23 mouse cellular contexts compared by ENCODE assay signal in the genomic region with DNA sequence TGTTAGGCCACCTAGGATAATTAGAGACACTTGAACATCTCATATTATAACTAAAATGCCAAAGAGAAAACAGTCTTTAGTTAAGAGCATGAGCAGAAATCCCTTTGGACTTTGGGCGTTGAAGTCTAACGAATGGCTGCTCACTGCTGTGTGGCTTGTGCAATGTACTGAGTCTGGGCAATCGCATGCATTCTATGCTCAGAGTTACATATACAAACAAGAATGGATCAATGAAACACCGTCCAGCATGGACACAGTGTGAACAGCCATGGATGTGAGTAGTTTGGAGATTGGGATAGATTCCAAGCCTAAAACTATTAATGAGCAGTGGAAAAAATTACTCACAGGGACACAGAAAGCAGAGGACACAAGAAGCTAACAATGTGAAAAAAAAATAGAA.
DNase-seq lines count a peak whose midpoint lies in the region; ATAC-seq and TF ChIP-seq lines count a peak whose summit lies in the region.
"Had no signal": no experiment of that assay in that cellular context is flagged by ENCODE, and none has a peak within 500 bp of the region (broad histone marks: within the 10 kb centered on the region; RNA-seq: fewer than 3 reads in every experiment).

No protein-coding gene starts in this region.

- no peak for TF ChIP-seq CTCF in liver, adult 2 months (IDR thresholded peaks at IDR 0.05; ENCODE audit: low read depth, low read length)
- no peak for TF ChIP-seq CTCF in lung, adult 2 months (IDR thresholded peaks at IDR 0.05; ENCODE audit: insufficient read depth, low read length)

- H3K4me1 ChIP-seq in liver, adult 2 months (ENCODE audit: control insufficient read depth, insufficient read depth, low read length), result peaks cover 3% of the 10 kb centered on the region; the same call in 1 of the 2 replicates
- H3K4me1 ChIP-seq in liver, embryonic 12.5 days, result no peaks in the 10 kb centered on the region
- peaks cover 4% of the 10 kb centered on the region for H3K4me1 ChIP-seq in lung, embryonic 16.5 days (replicated peaks; ENCODE audit: control insufficient read depth, insufficient read depth, low read length)
- no peaks in the 10 kb centered on the region for H3K4me1 ChIP-seq in lung, adult 2 months (ENCODE audit: control insufficient read depth, insufficient read depth, low read length)
- no peaks in the 10 kb centered on the region for H3K4me1 ChIP-seq in liver, embryonic 13.5 days (replicated peaks)
- no peaks in the 10 kb centered on the region for H3K4me1 ChIP-seq in liver, embryonic 16.5 days (ENCODE audit: control insufficient read depth, low read depth, low read length)
- H3K4me1 ChIP-seq: embryonic facial prominence, embryonic 12.5 days; embryonic facial prominence, embryonic 15.5 days had no signal

- WGBS in liver, adult 2 months, result 26% methylated on average over 4 of the region's 4 CpGs
- WGBS in liver, embryonic 12.5 days (ENCODE audit: insufficient replicate concordance), result 62% methylated on average over 4 of the region's 4 CpGs
- WGBS in lung, embryonic 16.5 days, result 58% methylated on average over 4 of the region's 4 CpGs
- 79% methylated on average over 4 of the region's 4 CpGs for WGBS in lung, adult 2 months
- 69% methylated on average over 4 of the region's 4 CpGs for WGBS in liver, embryonic 13.5 days (ENCODE audit: insufficient replicate concordance)
- 47% methylated on average over 4 of the region's 4 CpGs for WGBS in liver, embryonic 16.5 days (ENCODE audit: insufficient replicate concordance)

- no peaks in the 10 kb centered on the region for H3K9me3 ChIP-seq in liver, embryonic 12.5 days (replicated peaks)
- H3K9me3 ChIP-seq in lung, embryonic 16.5 days (ENCODE audit: control insufficient read depth, low read length), result no peaks in the 10 kb centered on the region
- no peaks in the 10 kb centered on the region for H3K9me3 ChIP-seq in liver, embryonic 13.5 days (replicated peaks)
- no peaks in the 10 kb centered on the region for H3K9me3 ChIP-seq in liver, embryonic 16.5 days (replicated peaks; ENCODE audit: control insufficient read depth, low read length)
- H3K9me3 ChIP-seq: embryonic facial prominence, embryonic 12.5 days; embryonic facial prominence, embryonic 15.5 days; heart, embryonic 13.5 days had no signal

- DNase-seq in liver, adult 2 months (ENCODE audit: extremely low read depth, low read depth, low spot score), result peak; percentile 33
- DNase-seq in lung, adult 2 months, result no peak
- DNase-seq in liver, embryonic 13.5 days, result no peak
- DNase-seq in cerebellum, postnatal 36 days, result no peak
- no peak for DNase-seq in adipocyte (ENCODE audit: low spot score)
- DNase-seq: adrenal gland, adult 8-10 months; adrenal gland, postnatal 25 days; cerebellum, adult 18-20 months; cerebellum, adult 9-10 months; cerebellum, postnatal 14 days; gastrocnemius, postnatal 25 days; heart, adult 18-20 months; heart, postnatal 14 days; heart, postnatal 4 days had no signal

- H3K27me3 ChIP-seq in liver, adult 2 months (ENCODE audit: control insufficient read depth, insufficient read depth, low read length), result no peaks in the 10 kb centered on the region
- no peaks in the 10 kb centered on the region for H3K27me3 ChIP-seq in liver, embryonic 12.5 days (replicated peaks)
- H3K27me3 ChIP-seq in lung, embryonic 16.5 days (ENCODE audit: control insufficient read depth, insufficient read depth, low read depth, low read length), result no peaks in the 10 kb centered on the region
- no peaks in the 10 kb centered on the region for H3K27me3 ChIP-seq in liver, embryonic 13.5 days
- H3K27me3 ChIP-seq in liver, embryonic 16.5 days (ENCODE audit: control insufficient read depth, insufficient read depth, low read depth, low read length), result no peaks in the 10 kb centered on the region
- H3K27me3 ChIP-seq: embryonic facial prominence, embryonic 12.5 days; embryonic facial prominence, embryonic 15.5 days; heart, embryonic 13.5 days had no signal

- H3K27ac ChIP-seq in liver, adult 2 months (replicated peaks; ENCODE audit: insufficient read depth, low read depth, low read length), result no peak overlapping the region
- no peak overlapping the region for H3K27ac ChIP-seq in liver, embryonic 12.5 days
- no peak overlapping the region for H3K27ac ChIP-seq in lung, embryonic 16.5 days (ENCODE audit: low read length)
- no peak overlapping the region for H3K27ac ChIP-seq in liver, embryonic 13.5 days
- H3K27ac ChIP-seq in liver, embryonic 16.5 days (ENCODE audit: low read length), result 0 out of 2 replicates have a peak overlapping the region, but pooled peaks have one; percentile 13
- H3K27ac ChIP-seq: embryonic facial prominence, embryonic 12.5 days; embryonic facial prominence, embryonic 15.5 days; heart, embryonic 13.5 days; hindbrain, embryonic 14.5 days; hindbrain, postnatal 0 days had no signal

- no peak overlapping the region for H3K4me2 ChIP-seq in liver, embryonic 12.5 days
- no peak overlapping the region for H3K4me2 ChIP-seq in lung, embryonic 16.5 days (ENCODE audit: low read depth, low read length)
- H3K4me2 ChIP-seq in liver, embryonic 13.5 days, result no peak overlapping the region
- H3K4me2 ChIP-seq in liver, embryonic 16.5 days (ENCODE audit: low read depth, low read length), result no peak overlapping the region
- H3K4me2 ChIP-seq: embryonic facial prominence, embryonic 12.5 days; embryonic facial prominence, embryonic 15.5 days; heart, embryonic 13.5 days; hindbrain, embryonic 14.5 days had no signal

- no peaks in the 10 kb centered on the region for H3K79me2 ChIP-seq in liver, adult 2 months (ENCODE audit: control insufficient read depth, insufficient read depth, low read length)

- no peak overlapping the region for H3K4me3 ChIP-seq in liver, adult 2 months (ENCODE audit: insufficient read depth, low read depth, low read length)
- H3K4me3 ChIP-seq in liver, embryonic 12.5 days, result no peak overlapping the region
- H3K4me3 ChIP-seq in lung, embryonic 16.5 days (ENCODE audit: low read length), result no peak overlapping the region
- no peak overlapping the region for H3K4me3 ChIP-seq in lung, adult 2 months (replicated peaks; ENCODE audit: extremely low read depth, low read depth, low read length)
- H3K4me3 ChIP-seq in liver, embryonic 13.5 days (replicated peaks), result no peak overlapping the region
- no peak overlapping the region for H3K4me3 ChIP-seq in liver, embryonic 16.5 days (ENCODE audit: low read depth, low read length)
- H3K4me3 ChIP-seq: embryonic facial prominence, embryonic 12.5 days; embryonic facial prominence, embryonic 15.5 days; heart, embryonic 13.5 days had no signal

- no peak for ATAC-seq in liver, embryonic 12.5 days
- peak; percentile 56; the same call in 1 of the 2 replicates for ATAC-seq in lung, embryonic 16.5 days (ENCODE audit: low read depth)
- ATAC-seq in liver, embryonic 13.5 days (ENCODE audit: low read depth), result peak; percentile 62; the same call in 1 of the 2 replicates
- ATAC-seq in liver, embryonic 16.5 days (ENCODE audit: low read depth), result peak; percentile 97
- ATAC-seq: forebrain, embryonic 14.5 days; hindbrain, postnatal 0 days had no signal

- no peak for TF ChIP-seq POLR2A in liver, adult 2 months (IDR thresholded peaks at IDR 0.05; ENCODE audit: extremely low read depth, insufficient read depth, low read length)
- TF ChIP-seq POLR2A in lung, adult 2 months (IDR thresholded peaks at IDR 0.05; ENCODE audit: borderline replicate concordance, extremely low read depth, low read depth, low read length), result no peak

- H3K36me3 ChIP-seq in liver, adult 2 months (ENCODE audit: control insufficient read depth, insufficient read depth, low read length), result no peaks in the 10 kb centered on the region
- no peaks in the 10 kb centered on the region for H3K36me3 ChIP-seq in liver, embryonic 12.5 days
- H3K36me3 ChIP-seq in lung, embryonic 16.5 days (ENCODE audit: control insufficient read depth, insufficient read depth, low read length), result no peaks in the 10 kb centered on the region
- no peaks in the 10 kb centered on the region for H3K36me3 ChIP-seq in liver, embryonic 13.5 days
- no peaks in the 10 kb centered on the region for H3K36me3 ChIP-seq in liver, embryonic 16.5 days (ENCODE audit: control insufficient read depth, insufficient read depth)
- H3K36me3 ChIP-seq: embryonic facial prominence, embryonic 12.5 days; embryonic facial prominence, embryonic 15.5 days; heart, embryonic 13.5 days had no signal

- H3K9ac ChIP-seq in liver, adult 2 months (ENCODE audit: low read depth, low read length), result no peak overlapping the region
- H3K9ac ChIP-seq in liver, embryonic 12.5 days, result no peak overlapping the region
- H3K9ac ChIP-seq in lung, embryonic 16.5 days (ENCODE audit: low read length), result no peak overlapping the region
- no peak overlapping the region for H3K9ac ChIP-seq in liver, embryonic 13.5 days
- no peak overlapping the region for H3K9ac ChIP-seq in liver, embryonic 16.5 days (ENCODE audit: low read depth, low read length)
- H3K9ac ChIP-seq: embryonic facial prominence, embryonic 12.5 days; embryonic facial prominence, embryonic 15.5 days; heart, embryonic 13.5 days; hindbrain, embryonic 14.5 days had no signal
